Mouse (Mus musculus): ENCODE results near the gene Ghdc.

Gene Ghdc

DNA sequence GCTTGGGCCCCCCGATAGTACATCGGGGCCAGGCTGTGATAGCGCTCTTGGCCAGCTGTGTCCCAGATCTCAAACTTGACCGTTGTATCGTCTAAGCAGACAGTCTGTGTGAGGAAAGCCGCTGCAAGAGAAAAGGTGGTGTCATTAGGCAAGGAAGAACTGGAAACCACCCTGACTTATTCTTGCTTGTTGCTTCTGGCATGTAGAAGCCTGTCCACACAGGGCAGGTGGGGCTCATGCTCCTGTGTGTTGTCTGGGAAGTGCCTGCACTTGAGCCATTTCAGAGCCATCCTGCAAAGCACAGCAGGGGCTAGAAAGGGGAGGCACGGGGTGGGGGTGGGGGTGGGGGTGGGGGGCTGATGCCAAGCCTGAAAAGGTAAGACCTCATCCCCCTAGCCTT lies 52.3 kb downstream of the Ghdc start:
- no peak for DNase-seq (ENCODE audit: low spot score)

DNA sequence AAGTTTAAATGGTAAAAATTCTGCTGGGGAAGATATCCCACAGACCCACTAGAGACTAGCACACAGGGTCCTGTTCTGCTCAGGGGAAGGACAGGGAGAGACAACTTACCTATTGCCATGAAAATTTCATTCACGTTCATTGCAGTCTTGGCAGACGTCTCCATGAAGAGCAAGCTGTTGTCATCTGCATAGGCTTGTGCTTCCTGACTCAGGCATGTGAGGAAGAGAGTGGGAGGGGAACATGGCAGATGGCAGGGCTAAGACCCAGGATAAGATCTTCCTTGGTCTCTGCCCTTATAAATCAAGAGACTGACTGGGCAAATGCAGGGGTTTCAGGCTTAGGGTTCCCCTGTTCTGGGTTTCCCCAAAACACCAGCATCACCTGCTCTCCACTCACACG lies 54.1 kb downstream of the Ghdc start:
- DNase-seq (ENCODE audit: low spot score), result no peak
